9 mouse cellular contexts compared by ENCODE assay signal in the genomic region with DNA sequence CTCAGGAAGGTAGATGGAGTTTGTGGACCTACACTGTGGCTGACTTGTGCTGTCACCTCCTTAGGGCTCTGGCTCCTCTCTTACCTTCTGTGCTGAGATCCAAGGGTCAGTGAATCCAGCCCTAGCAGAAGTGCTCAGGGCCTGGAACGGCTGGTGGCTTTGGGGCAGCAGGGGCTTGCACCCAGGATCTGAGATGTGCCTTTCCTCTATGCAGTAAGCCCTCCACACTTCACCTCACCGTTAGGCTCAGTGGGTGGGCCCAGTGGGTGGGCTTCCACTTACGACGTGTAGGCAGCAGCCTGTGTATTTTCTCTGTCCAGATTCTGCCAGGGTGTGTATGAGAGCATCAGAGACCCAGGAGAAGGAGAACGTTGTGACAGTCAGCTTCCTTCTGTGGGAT. TPM values are rescaled to one million over a fixed set of nuclear protein-coding genes. Genes with fewer than 3 reads are reported as not detected.
DNase-seq lines count a peak whose midpoint lies in the region; ATAC-seq lines count a peak whose summit lies in the region.
"Had no signal": no experiment of that assay in that cellular context is flagged by ENCODE, and none has a peak within 500 bp of the region (broad histone marks: within the 10 kb centered on the region; RNA-seq: fewer than 3 reads in every experiment).

No protein-coding gene starts in this region.

- no peak overlapping the region for H3K4me3 ChIP-seq in liver, embryonic 12.5 days
- H3K4me3 ChIP-seq in stomach, embryonic 14.5 days (ENCODE audit: low read depth, low read length): no peak overlapping the region
- H3K4me3 ChIP-seq: limb, embryonic 13.5 days had no signal

- H3K9ac ChIP-seq in liver, embryonic 12.5 days: no peak overlapping the region
- no peak overlapping the region for H3K9ac ChIP-seq in stomach, embryonic 14.5 days (replicated peaks; ENCODE audit: low read depth, low read length)
- H3K9ac ChIP-seq: limb, embryonic 13.5 days had no signal

- no peaks in the 10 kb centered on the region for H3K9me3 ChIP-seq in liver, embryonic 12.5 days (replicated peaks)
- H3K9me3 ChIP-seq in stomach, embryonic 14.5 days (ENCODE audit: control insufficient read depth, low read depth, low read length): no peaks in the 10 kb centered on the region
- H3K9me3 ChIP-seq: limb, embryonic 13.5 days had no signal

- peak; percentile 23; the same call in 1 of the 2 replicates for ATAC-seq in liver, embryonic 12.5 days
- ATAC-seq in stomach, embryonic 14.5 days (ENCODE audit: insufficient number of reproducible peaks, insufficient read depth, low FRiP score, low read depth): peak; percentile 12; the same call in 1 of the 2 replicates

- peaks cover 32% of the 10 kb centered on the region for H3K36me3 ChIP-seq in liver, embryonic 12.5 days
- H3K36me3 ChIP-seq in stomach, embryonic 14.5 days (ENCODE audit: control insufficient read depth, insufficient read depth, low read length): no peaks in the 10 kb centered on the region; the same call in 1 of the 2 replicates

- no peaks in the 10 kb centered on the region for H3K27me3 ChIP-seq in liver, embryonic 12.5 days (replicated peaks)
- H3K27me3 ChIP-seq in stomach, embryonic 14.5 days (ENCODE audit: control insufficient read depth, insufficient read depth, low read length): no peaks in the 10 kb centered on the region
- H3K27me3 ChIP-seq: limb, embryonic 13.5 days had no signal

- 72% methylated on average over 5 of the region's 5 CpGs for WGBS in liver, embryonic 12.5 days (ENCODE audit: insufficient replicate concordance)
- 60% methylated on average over 5 of the region's 5 CpGs for WGBS in stomach, embryonic 14.5 days

- intact Hi-C loops in left cerebral cortex, postnatal 4 days (cut with DNase I): loop anchor here (5.0 kb wide), 1 partner anchor 66 kb away; no protein-coding TSS in a partner anchor
- intact Hi-C loops in left cerebral cortex, postnatal 25 days (cut with DNase I): loop anchor here (1.0 kb wide), 2 partner anchors 65 to 80 kb away; no protein-coding TSS in a partner anchor

- peaks cover 13% of the 10 kb centered on the region for H3K4me1 ChIP-seq in liver, embryonic 12.5 days
- H3K4me1 ChIP-seq in stomach, embryonic 14.5 days (ENCODE audit: control insufficient read depth, insufficient read depth, low read length): no peaks in the 10 kb centered on the region

- peak; percentile 50 for DNase-seq in cerebellum, adult 11-12 months
- no peak for DNase-seq in cerebellum, adult 18-20 months
- DNase-seq in left cerebral cortex, postnatal 4 days: peak; percentile 16
- no peak for DNase-seq in left cerebral cortex, postnatal 25 days (ENCODE audit: low spot score in 2 of 2)
- no peak for DNase-seq in spleen, adult 12 weeks (ENCODE audit: low spot score)
- no peak for DNase-seq in kidney, postnatal 36 days

- H3K4me2 ChIP-seq in liver, embryonic 12.5 days: no peak overlapping the region
- no peak overlapping the region for H3K4me2 ChIP-seq in stomach, embryonic 14.5 days (replicated peaks; ENCODE audit: low read depth, low read length)

- no peak overlapping the region for H3K27ac ChIP-seq in liver, embryonic 12.5 days
- H3K27ac ChIP-seq in stomach, embryonic 14.5 days (ENCODE audit: low read length): no peak overlapping the region
- H3K27ac ChIP-seq: limb, embryonic 13.5 days had no signal

RNA-seq across cellular contexts. Expression of a gene that starts 19.9 kb away (rescaled TPM):
- 10 to 100 TPM; 27.0 to 33.0 TPM for total RNA-seq in left cerebral cortex, postnatal 4 days (2021)
- 10 to 100 TPM; 37.0 to 40.0 TPM for total RNA-seq in left cerebral cortex, postnatal 25 days (2021)
- 36.3 and 36.5 TPM in 2 replicates for polyA plus RNA-seq in liver, embryonic 12.5 days (2016; fragmentation: Nextera tagmentation; extraction: Ambion mirVana)
- 56.1 and 60.8 TPM in 2 replicates for polyA plus RNA-seq in stomach, embryonic 14.5 days (2014; fragmentation: Nextera tagmentation; extraction: Ambion mirVana)

RNA-seq across cellular contexts. Expression of a gene that starts 19.9 kb away (rescaled TPM):
- 10 to 100 TPM; 42.0 to 43.6 TPM for total RNA-seq in left cerebral cortex, postnatal 4 days (2021)
- total RNA-seq in left cerebral cortex, postnatal 25 days (2021): 10 to 100 TPM; 53.9 to 56.9 TPM
- 28.4 and 28.5 TPM in 2 replicates for polyA plus RNA-seq in liver, embryonic 12.5 days (2016; fragmentation: Nextera tagmentation; extraction: Ambion mirVana)
- 49.8 and 58.0 TPM in 2 replicates for polyA plus RNA-seq in stomach, embryonic 14.5 days (2014; fragmentation: Nextera tagmentation; extraction: Ambion mirVana)

RNA-seq across cellular contexts. Expression of a gene that starts 25.7 kb away (rescaled TPM):
- 100 to 1,000 TPM; 716 to 729 TPM for total RNA-seq in left cerebral cortex, postnatal 4 days (2021)
- total RNA-seq in left cerebral cortex, postnatal 25 days (2021): 100 to 1,000 TPM; 764 to 822 TPM
- 35.6 TPM in 2 replicates for polyA plus RNA-seq in liver, embryonic 12.5 days (2016; fragmentation: Nextera tagmentation; extraction: Ambion mirVana)
- polyA plus RNA-seq in stomach, embryonic 14.5 days (2014; fragmentation: Nextera tagmentation; extraction: Ambion mirVana): 111 and 120 TPM in 2 replicates

RNA-seq across cellular contexts. Expression of a gene that starts 55.0 kb away (rescaled TPM):
- 10 to 100 TPM; 21.3 to 22.0 TPM for total RNA-seq in left cerebral cortex, postnatal 4 days (2021)
- total RNA-seq in left cerebral cortex, postnatal 25 days (2021): 10 to 100 TPM; 17.1 to 17.4 TPM
- polyA plus RNA-seq in liver, embryonic 12.5 days (2016; fragmentation: Nextera tagmentation; extraction: Ambion mirVana): 19.4 and 20.9 TPM in 2 replicates
- 7.8 and 9.2 TPM in 2 replicates for polyA plus RNA-seq in stomach, embryonic 14.5 days (2014; fragmentation: Nextera tagmentation; extraction: Ambion mirVana)

Comparison
In these comparisons a context has a peak if more than half of its experiments do, and no peak if none do; other contexts are left out.
1. DNase-seq: peak in cerebellum, adult 11-12 months (single experiment) and left cerebral cortex, postnatal 4 days (single experiment); none in cerebellum, adult 18-20 months (0 of 2), left cerebral cortex, postnatal 25 days (0 of 2), spleen, adult 12 weeks (single experiment) and kidney, postnatal 36 days (0 of 2).